Mouse (Mus musculus) olfactory bulb, adult 2 months (tissue): ENCODE results near the gene Rapsn. TPM values are rescaled to one million over a fixed set of nuclear protein-coding genes. Genes with fewer than 3 reads are reported as not detected.

ENCODE experiments used
- H3K27ac ChIP-seq: fragments of 200-500 bp; 2 replicates; pipeline ENCODE4 v1.5.1; 2012; ENCODE audit warnings: low read depth, low read length; ENCODE audit not compliant: insufficient read depth
- H3K4me1 ChIP-seq: fragments of 200-500 bp; 2 replicates; pipeline ENCODE4 v1.6.1; 2012; ENCODE audit warnings: low read length; ENCODE audit not compliant: control insufficient read depth, insufficient read depth
- H3K4me3 ChIP-seq: fragments of 200-500 bp; 2 replicates; pipeline ENCODE4 v1.5.1; 2012; ENCODE audit warnings: mild to moderate bottlenecking, low read depth, low read length, moderate library complexity; ENCODE audit not compliant: insufficient read depth
- CTCF ChIP-seq: fragments of 200-500 bp; IDR thresholded peaks from 2 replicates; pipeline ENCODE4 v1.5.1; 2012; ENCODE audit warnings: low read depth, mild to moderate bottlenecking, low read length, moderate library complexity; ENCODE audit not compliant: insufficient read depth
- POLR2A ChIP-seq: fragments of 200-500 bp; IDR thresholded peaks from 2 replicates; pipeline ENCODE4 v1.6.1; 2012; ENCODE audit warnings: mild to moderate bottlenecking, low read depth, low read length, moderate library complexity; ENCODE audit not compliant: insufficient read depth
- WGBS: fragments of 180-500 bp; shearing (Covaris S2); methylation state at CpG from one replicate; pipeline ENCODE4 v1.1.7; 2018; 5-methylcytosine and 5-hydroxymethylcytosine counted together
- polyA plus RNA-seq: library from polyadenylated mRNA; stranded (reverse); fragments of >200 nt; gene quantifications from 2 replicates; pipeline ENCODE4 v1.2.4, GENCODE M21; 2012; ENCODE audit warnings: low replicate concordance; ENCODE audit not compliant: missing spikeins, insufficient read depth, insufficient read length

Gene Rapsn
- polyA plus RNA-seq, 1 experiment, result not detected

DNA sequence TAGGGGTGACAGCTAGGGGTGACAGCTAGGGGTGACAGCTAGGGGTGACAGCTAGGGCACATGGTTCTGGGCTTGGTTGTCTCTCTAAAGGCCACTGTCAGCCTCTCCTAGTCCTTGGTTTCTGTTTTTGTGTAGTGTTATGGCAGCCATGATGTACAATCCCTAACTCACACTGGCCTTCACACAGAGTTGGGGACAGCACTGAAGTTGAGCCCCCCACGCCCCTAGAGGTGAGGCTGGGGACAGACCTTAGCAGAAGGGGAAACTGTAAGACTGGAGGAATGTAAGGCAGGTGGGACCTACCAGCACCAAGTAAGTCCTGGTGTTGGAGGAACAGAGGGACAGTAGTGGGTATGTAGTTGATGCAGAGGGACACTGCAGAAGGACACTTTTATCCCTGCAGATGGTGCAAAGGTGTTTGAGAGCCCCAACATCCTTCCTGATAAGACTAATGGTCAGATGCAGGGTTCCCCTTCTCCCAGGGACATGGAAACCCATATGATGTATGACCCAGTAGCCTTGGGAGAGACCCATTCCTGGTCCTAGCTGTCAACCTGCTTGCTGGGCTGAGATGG, 48.0 kb downstream of the Rapsn start:
- Histone ChIP-seq H3K4me1 (peaks cover 4% of the 10 kb centered on the region), H3K4me3 (no peak overlapping the region), H3K27ac (no peak overlapping the region; the same call in 1 of the 2 replicates)
- 61% methylated on average over 1 of the region's 1 CpGs for WGBS
- TF ChIP-seq POLR2A, result no peak
- TF ChIP-seq CTCF, result no peak

DNA sequence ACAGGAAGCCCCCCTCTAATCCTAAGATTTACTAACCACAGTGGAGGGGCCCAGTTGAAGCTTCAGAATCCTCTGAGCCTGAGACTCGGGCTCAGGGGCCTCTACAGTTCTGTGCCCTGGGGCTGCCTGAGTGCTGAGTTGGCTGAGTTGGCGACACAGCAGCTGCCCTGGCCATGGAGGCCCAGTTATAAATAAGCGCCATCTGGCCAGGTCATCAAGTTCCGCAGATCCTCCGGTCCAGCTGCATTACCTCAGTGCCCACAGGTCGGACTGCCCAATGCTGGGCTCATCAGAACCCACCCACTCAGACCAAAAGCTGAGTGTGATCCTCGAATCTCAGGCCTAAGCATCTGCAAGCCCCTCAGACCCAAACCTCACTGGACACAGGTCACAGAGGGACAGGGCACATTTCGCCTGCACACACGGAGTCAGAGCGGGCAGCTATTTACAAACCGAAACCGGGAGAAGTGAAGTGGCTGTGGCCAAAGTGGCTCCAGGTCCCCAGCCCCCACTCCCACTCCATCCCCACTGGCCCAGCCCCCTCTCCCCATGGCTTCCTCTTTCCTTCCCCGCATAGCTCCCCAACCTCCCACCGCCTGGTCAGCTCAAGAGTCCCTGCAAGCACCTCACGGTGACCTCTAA, 48.9 kb downstream of the Rapsn start:
- TF ChIP-seq CTCF (no peak), POLR2A (no peak)
- no peak overlapping the region for H3K27ac ChIP-seq

DNA sequence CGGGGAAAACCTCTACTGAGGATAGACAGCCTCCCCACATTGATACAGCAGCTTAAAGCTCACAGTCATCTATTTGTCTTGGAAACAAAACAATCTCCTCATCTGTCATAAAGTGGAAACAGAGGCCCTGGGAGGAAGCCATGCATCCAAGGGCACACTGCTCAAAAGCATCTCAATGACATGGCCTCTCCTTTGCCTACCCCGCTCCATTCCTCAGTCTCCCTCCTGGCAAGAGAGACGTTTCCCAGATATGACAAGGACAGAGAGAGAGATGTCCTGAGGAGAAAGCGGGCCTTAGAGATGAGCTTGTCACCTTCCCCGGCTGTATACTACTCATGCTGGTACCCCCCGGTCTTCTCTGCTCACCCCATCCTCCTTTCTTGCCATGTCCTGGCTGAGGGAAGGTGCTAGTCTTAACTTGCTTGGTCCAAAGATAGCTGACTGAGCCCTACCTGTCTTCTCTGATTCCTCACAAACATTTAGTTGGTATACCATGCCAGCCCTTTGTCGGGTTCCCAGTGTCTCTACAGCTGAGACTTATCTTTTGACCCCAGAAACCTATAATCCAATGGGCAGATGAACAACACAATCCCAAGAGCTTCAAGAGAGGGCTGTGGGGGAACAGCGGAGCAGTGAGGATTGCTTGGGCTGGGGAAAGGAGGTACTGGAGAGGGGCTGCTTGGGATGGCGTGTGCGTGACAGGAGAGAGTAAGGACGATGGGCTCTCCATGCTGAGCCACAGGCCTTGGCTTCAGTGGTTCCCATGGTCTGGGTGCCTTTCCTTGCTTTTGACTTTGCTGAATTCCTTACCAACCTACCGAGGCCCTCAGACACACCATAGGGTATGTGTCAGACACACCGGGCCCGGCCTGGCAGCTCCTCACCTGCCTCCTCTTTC, 50.3 kb downstream of the Rapsn start:
- Histone ChIP-seq H3K4me3 (no peak overlapping the region), H3K4me1 (peaks cover 3% of the 10 kb centered on the region), H3K27ac (no peak overlapping the region)
- WGBS, result 89% methylated on average over 14 of the region's 14 CpGs
- TF ChIP-seq POLR2A, result no peak
- TF ChIP-seq CTCF, result no peak

More for the DNA sequence above, 48.9 kb downstream of the Rapsn start:
- Histone ChIP-seq H3K4me3 (no peak overlapping the region), H3K4me1 (no peaks in the 10 kb centered on the region)
- 89% methylated on average over 15 of the region's 15 CpGs for WGBS

DNA sequence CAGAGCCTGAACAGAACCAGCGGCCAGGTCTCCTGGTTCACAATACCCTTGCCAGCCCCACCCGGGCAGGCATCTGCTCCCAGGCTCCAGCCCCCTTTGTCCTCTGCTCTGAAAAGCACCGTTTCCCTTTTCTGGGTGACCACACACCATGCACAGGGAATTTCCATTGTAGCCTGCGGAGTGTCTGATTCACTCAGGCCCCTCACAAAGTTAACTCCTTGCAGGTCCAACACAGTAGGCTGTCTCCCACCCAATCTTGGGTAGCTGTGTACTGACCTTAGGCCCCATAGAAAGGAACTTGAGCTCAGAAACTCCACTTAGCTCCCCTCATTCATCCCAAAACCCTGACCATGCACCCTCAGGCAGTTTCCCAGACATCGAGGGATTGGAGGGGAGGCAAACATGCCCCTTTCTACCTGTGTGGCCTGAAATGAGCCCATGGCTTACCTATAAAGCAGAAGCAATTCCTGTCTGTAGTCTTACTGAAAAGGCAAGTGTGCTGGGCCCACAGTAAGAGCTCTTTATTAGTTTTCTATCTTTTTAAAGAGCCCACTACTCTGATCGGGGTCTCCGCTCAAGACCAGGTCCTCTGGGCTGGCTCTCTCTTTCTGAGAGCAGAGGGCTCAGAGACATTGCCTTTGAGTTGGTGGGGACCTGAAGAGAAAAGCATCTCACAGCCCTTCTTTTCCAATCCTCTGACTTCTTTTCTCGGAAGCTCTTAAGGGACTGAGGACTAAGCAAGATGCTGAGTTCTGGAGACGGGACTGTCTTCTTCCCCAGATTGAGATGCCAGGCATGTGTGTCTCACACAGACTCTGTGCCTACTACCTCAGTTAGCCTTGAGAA, 51.2 kb downstream of the Rapsn start:
- 71% methylated on average over 9 of the region's 9 CpGs for WGBS
- Histone ChIP-seq H3K4me3 (no peak overlapping the region), H3K4me1 (peaks cover 8% of the 10 kb centered on the region), H3K27ac (no peak overlapping the region)
- TF ChIP-seq POLR2A (no peak), CTCF (no peak)

DNA sequence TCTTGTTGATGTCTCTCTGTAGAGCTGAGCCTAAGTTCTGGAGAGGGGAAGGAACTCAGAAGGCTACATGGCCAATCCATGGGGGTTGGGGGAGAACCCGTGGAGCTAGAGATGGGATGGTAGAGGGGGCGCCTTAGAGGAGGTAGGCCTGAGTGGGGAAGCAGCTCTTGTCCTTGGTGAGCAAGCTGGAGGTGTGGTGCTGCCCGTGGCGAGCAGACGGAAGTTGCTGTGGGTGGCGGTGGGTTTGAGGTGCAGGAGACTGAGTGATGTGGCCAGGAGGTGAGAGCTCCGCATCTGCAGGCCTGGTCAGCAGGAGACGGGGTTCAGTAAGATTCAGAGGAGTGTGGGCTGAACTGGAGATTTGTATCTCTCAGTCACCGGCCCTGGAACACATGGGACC, 52.0 kb downstream of the Rapsn start:
- H3K4me1 ChIP-seq, result peaks cover 8% of the 10 kb centered on the region
- WGBS, result 90% methylated on average over 9 of the region's 9 CpGs
- no peak for TF ChIP-seq POLR2A
- no peak for TF ChIP-seq CTCF
- H3K4me3 ChIP-seq, result no peak overlapping the region
- H3K27ac ChIP-seq, result no peak overlapping the region

DNA sequence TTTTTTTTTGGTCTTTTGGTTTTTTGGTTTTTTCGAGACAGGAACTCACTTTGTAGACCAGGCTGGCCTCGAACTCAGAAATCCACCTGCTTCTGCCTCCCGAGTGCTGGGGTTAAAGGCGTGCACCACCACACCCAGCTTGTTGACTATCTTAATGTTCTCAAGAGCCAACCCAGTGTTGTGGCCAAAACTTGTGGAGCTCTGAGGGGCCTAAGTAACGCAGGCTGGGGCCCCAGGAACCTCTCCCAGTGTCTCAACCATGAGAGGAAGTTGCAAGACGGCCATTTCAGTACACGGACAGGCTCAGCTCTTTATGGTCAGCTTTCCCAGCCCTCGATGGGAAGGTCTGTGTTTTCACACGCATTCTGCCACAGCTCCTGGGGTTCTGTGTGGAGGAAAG, 53.6 kb downstream of the Rapsn start:
- no peak overlapping the region for H3K4me3 ChIP-seq
- 87% methylated on average over 9 of the region's 9 CpGs for WGBS
- H3K27ac ChIP-seq, result no peak overlapping the region
- no peak for TF ChIP-seq CTCF
- no peak for TF ChIP-seq POLR2A
- peaks cover 8% of the 10 kb centered on the region for H3K4me1 ChIP-seq

DNA sequence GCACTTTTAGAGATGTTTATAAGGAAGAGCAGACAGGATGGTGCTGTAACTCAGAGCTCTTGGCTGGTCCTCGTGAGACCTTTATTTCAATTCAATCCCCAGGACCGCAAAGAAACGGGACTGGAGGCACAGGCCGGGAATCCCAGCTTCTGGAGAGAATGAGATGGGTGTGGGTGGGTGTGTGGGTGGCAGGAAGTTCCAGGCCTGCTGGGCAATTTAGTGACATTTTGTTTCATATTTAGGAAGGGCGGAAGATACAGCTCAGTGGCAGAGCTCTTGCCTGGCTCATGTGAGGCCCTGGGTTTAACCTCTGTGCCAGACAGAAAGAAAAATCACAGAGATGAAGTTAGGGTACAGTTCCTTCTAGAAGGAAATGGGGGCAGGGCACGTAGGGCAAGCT, 54.8 kb downstream of the Rapsn start:
- Histone ChIP-seq H3K27ac (no peak overlapping the region), H3K4me1 (peaks cover 8% of the 10 kb centered on the region), H3K4me3 (no peak overlapping the region)
- WGBS, result 50% methylated on average over 6 of the region's 6 CpGs
- TF ChIP-seq POLR2A (no peak), CTCF (no peak)

DNA sequence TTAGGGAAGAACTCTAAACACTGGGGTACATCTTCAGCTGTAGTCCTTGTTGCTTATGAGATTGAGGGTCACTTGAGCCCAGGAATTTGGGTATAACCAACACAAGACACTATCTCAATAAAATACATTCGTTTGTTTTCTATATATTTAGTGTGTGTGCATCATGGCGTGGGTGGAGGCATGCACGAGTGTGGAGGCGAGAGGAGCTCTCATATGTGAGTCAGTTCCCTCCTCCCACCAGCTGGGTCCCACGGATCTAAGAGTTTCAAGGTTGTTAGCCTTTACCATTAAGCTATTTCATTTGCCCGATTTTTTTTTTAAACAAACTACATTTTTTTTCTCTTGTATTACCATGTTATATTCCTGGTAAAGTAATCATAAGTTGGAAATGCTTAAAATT, 55.4 kb downstream of the Rapsn start:
- no peak overlapping the region for H3K4me3 ChIP-seq
- TF ChIP-seq CTCF (no peak), POLR2A (no peak)
- WGBS, result 42% methylated on average over 6 of the region's 6 CpGs
- no peak overlapping the region for H3K27ac ChIP-seq
- H3K4me1 ChIP-seq, result peaks cover 8% of the 10 kb centered on the region

Other genes with a start within 250 kb of the Rapsn start
- 367 TPM in 1 of 2 replicates, not detected in the other for gene Mtch2, start 188.5 kb upstream of the Rapsn start, polyA plus RNA-seq
- gene C1qtnf4, start 149.8 kb upstream of the Rapsn start, polyA plus RNA-seq, result not detected in 2 replicates
- not detected in 2 replicates for gene Kbtbd4, start 130.9 kb upstream of the Rapsn start, polyA plus RNA-seq
- not detected in 2 replicates for gene Ndufs3, start 130.8 kb upstream of the Rapsn start, polyA plus RNA-seq
- gene Celf1, start 95.2 kb upstream of the Rapsn start, polyA plus RNA-seq, result 177 and 210 TPM in 2 replicates
- gene Psmc3, start 18.4 kb downstream of the Rapsn start, polyA plus RNA-seq, result not detected in 2 replicates
- not detected in 2 replicates for gene Slc39a13, start 34.8 kb downstream of the Rapsn start, polyA plus RNA-seq
- gene Spi1, start 46.8 kb downstream of the Rapsn start, polyA plus RNA-seq, result not detected in 2 replicates
- not detected in 2 replicates for gene Mybpc3, start 82.5 kb downstream of the Rapsn start, polyA plus RNA-seq
- 318 TPM in 1 of 2 replicates, not detected in the other for gene Madd, start 148.2 kb downstream of the Rapsn start, polyA plus RNA-seq
- gene Nr1h3, start 167.2 kb downstream of the Rapsn start, polyA plus RNA-seq, result not detected in 2 replicates
- not detected in 2 replicates for gene Acp2, start 167.3 kb downstream of the Rapsn start, polyA plus RNA-seq
- gene Ddb2, start 201.4 kb downstream of the Rapsn start, polyA plus RNA-seq, result not detected in 2 replicates
- not detected in 2 replicates for gene Pacsin3, start 220.3 kb downstream of the Rapsn start, polyA plus RNA-seq
- not detected in 2 replicates for gene Arfgap2, start 229.4 kb downstream of the Rapsn start, polyA plus RNA-seq